Mouse (Mus musculus) 416B (cell line): ENCODE results near the gene Csrnp3.

ENCODE experiments used
- DNase-seq: peaks from one replicate; pipeline ENCODE4 v3.0.0; 2011; ENCODE audit warnings: low read depth

Csrnp3 gene

GRCm38 (mm10) chr2:66019235-66019634, 173.7 kb downstream of the Csrnp3 start:
- no peak for DNase-seq

- DNase-seq = no peak
Measured at GRCm38 (mm10) chr2:66023419-66023818, 177.9 kb downstream of the Csrnp3 start.

- DNase-seq = no peak
Measured at GRCm38 (mm10) chr2:66024837-66025236, 179.3 kb downstream of the Csrnp3 start.

GRCm38 (mm10) chr2:66028812-66029211, 183.2 kb downstream of the Csrnp3 start:
- no peak for DNase-seq

GRCm38 (mm10) chr2:66034907-66035679, 189.5 kb downstream of the Csrnp3 start:
- no peak for DNase-seq

- no peak for DNase-seq
Measured at GRCm38 (mm10) chr2:66040611-66041010, 195.0 kb downstream of the Csrnp3 start.

- DNase-seq = no peak
Measured at GRCm38 (mm10) chr2:66041203-66041916, 195.8 kb downstream of the Csrnp3 start.

- no peak for DNase-seq
Measured at GRCm38 (mm10) chr2:66041917-66042419, 196.4 kb downstream of the Csrnp3 start.

- DNase-seq = no peak
Measured at GRCm38 (mm10) chr2:66043441-66044404, 198.2 kb downstream of the Csrnp3 start.

- DNase-seq = peak; percentile 7
Measured at GRCm38 (mm10) chr2:66044405-66045089, 199.0 kb downstream of the Csrnp3 start.

- DNase-seq = no peak
Measured at GRCm38 (mm10) chr2:66063291-66063690, 217.7 kb downstream of the Csrnp3 start.

- no peak for DNase-seq
Measured at GRCm38 (mm10) chr2:66069454-66069853, 223.9 kb downstream of the Csrnp3 start.

- no peak for DNase-seq
Measured at GRCm38 (mm10) chr2:66080731-66081130, 235.2 kb downstream of the Csrnp3 start.
